Mouse (Mus musculus) lung, postnatal 0 days (tissue): Measurements from ENCODE around the gene Cltrn. TPM values are rescaled to one million over a fixed set of nuclear protein-coding genes. Genes with fewer than 3 reads are reported as not detected.

Experiments used
- ATAC-seq: fragments of 200-750 bp; cut with Nextera tagmentation; 2 replicates; pipeline ENCODE4 v1.8.0; 2017; ENCODE audit warnings: moderate library complexity
- DNase-seq: peaks from one replicate; pipeline ENCODE4 v3.0.0-alpha.2; 2016; ENCODE audit warnings: low spot score
- H3K27ac ChIP-seq: fragments of 300-500 bp; sonication (generic); 2 replicates; pipeline ENCODE4 v1.5.1; 2014; ENCODE audit warnings: antibody characterized with exemption, mild to moderate bottlenecking, low read length, mixed read lengths
- H3K27me3 ChIP-seq: fragments of 300-500 bp; sonication (generic); replicated peaks from 2 replicates; pipeline ENCODE4 v1.6.1; 2014; ENCODE audit warnings: low read length, mixed read lengths; ENCODE audit not compliant: insufficient read depth
- H3K36me3 ChIP-seq: fragments of 300-500 bp; sonication (generic); 2 replicates; pipeline ENCODE4 v1.6.1; 2014; ENCODE audit warnings: low read length, mixed read lengths; ENCODE audit not compliant: insufficient read depth
- H3K4me1 ChIP-seq: fragments of 300-500 bp; sonication (generic); 2 replicates; pipeline ENCODE4 v1.6.1; 2014; ENCODE audit warnings: antibody characterized with exemption, low read depth, low read length, mixed read lengths; ENCODE audit not compliant: insufficient read depth
- H3K4me2 ChIP-seq: fragments of 300-500 bp; sonication (generic); replicated peaks from 2 replicates; pipeline ENCODE4 v1.6.1; 2014; ENCODE audit warnings: low read depth, mild to moderate bottlenecking, low read length, moderate library complexity, mixed read lengths
- H3K4me3 ChIP-seq: fragments of 300-500 bp; sonication (generic); 2 replicates; pipeline ENCODE4 v1.5.1; 2014; ENCODE audit warnings: low read depth, low read length
- H3K9ac ChIP-seq: fragments of 300-500 bp; sonication (generic); replicated peaks from 2 replicates; pipeline ENCODE4 v1.6.1; 2014; ENCODE audit warnings: low read depth, mild to moderate bottlenecking
- H3K9me3 ChIP-seq: fragments of 300-500 bp; sonication (generic); 2 replicates; pipeline ENCODE4 v1.6.1; 2016; ENCODE audit warnings: low read length, mixed read lengths
- CTCF ChIP-seq: IDR thresholded peaks from 2 replicates; pipeline ENCODE4 v1.5.1; 2016; ENCODE audit warnings: antibody characterized with exemption, mild to moderate bottlenecking
- EP300 ChIP-seq: IDR thresholded peaks from 2 replicates; pipeline ENCODE4 v1.6.1; 2016; ENCODE audit warnings: antibody characterized with exemption, mild to moderate bottlenecking, control low read depth
- WGBS: fragments of 180-500 bp; shearing (Covaris S2); extraction: QIAGEN DNeasy Blood & Tissue Kit; methylation state at CpG from one replicate; pipeline ENCODE4 v1.1.7; 2014; 5-methylcytosine and 5-hydroxymethylcytosine counted together
- polyA plus RNA-seq: library from polyadenylated mRNA; unstranded; fragments of >200 nt; fragmentation: Nextera tagmentation; extraction: Ambion mirVana; gene quantifications from 2 replicates; pipeline ENCODE4 v1.2.1, GENCODE M21; 2015

The Cltrn gene
- polyA plus RNA-seq, 1 experiment from 2014 or later, result not detected

- H3K4me2 ChIP-seq, result no peak overlapping the region
- H3K27ac ChIP-seq, result no peak overlapping the region
- 63% methylated on average over 5 of the region's 5 CpGs for WGBS
- DNase-seq (no peak), ATAC-seq (no peak)
- no peaks in the 10 kb centered on the region for H3K4me1 ChIP-seq
- TF ChIP-seq CTCF (no peak), EP300 (no peak)
- H3K4me3 ChIP-seq, result no peak overlapping the region
- H3K9me3 ChIP-seq, result no peaks in the 10 kb centered on the region
- no peak overlapping the region for H3K9ac ChIP-seq
- H3K27me3 ChIP-seq, result no peaks in the 10 kb centered on the region
- H3K36me3 ChIP-seq, result no peaks in the 10 kb centered on the region
These were observed 4.8 kb downstream of the Cltrn start for GRCm38 (mm10) chrX:164093435-164093834.

- TF ChIP-seq EP300, result no peak
- TF ChIP-seq CTCF, result no peak
- Histone ChIP-seq H3K27ac (no peak overlapping the region), H3K9me3 (no peaks in the 10 kb centered on the region), H3K4me3 (no peak overlapping the region), H3K4me1 (no peaks in the 10 kb centered on the region), H3K4me2 (no peak overlapping the region), H3K27me3 (no peaks in the 10 kb centered on the region), H3K9ac (no peak overlapping the region), H3K36me3 (no peaks in the 10 kb centered on the region)
- WGBS, result 68% methylated on average over 2 of the region's 2 CpGs
- DNase-seq (no peak), ATAC-seq (no peak)
These were observed 7.2 kb downstream of the Cltrn start for GRCm38 (mm10) chrX:164095838-164096237.

DNA sequence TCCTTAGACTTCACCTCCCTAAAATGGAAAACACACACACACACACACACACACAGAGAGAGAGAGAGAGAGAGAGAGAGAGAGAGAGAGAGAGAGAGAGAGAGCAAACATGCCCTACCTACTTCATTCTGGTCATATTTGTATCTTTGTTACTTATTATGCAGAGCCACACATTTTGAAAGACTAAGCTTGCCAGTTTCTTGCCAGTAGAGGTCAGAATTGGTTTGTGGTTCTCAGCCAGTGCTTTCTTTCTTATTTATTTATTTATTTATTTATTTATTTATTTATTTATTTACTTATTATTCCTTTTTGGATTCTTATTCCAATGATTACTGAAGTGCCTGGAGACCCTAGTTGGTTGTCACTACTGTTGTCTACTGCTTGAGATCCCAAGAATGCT lies 12.9 kb downstream of the Cltrn start:
- H3K9ac ChIP-seq, result no peak overlapping the region
- H3K4me1 ChIP-seq, result no peaks in the 10 kb centered on the region
- TF ChIP-seq CTCF, result peak; percentile 17; the same call in 1 of the 2 replicates
- no peak for TF ChIP-seq EP300
- DNase-seq, result peak; percentile 35
- H3K4me3 ChIP-seq, result no peak overlapping the region
- no peak overlapping the region for H3K4me2 ChIP-seq
- no peaks in the 10 kb centered on the region for H3K27me3 ChIP-seq
- H3K36me3 ChIP-seq, result no peaks in the 10 kb centered on the region
- ATAC-seq, result no peak
- H3K9me3 ChIP-seq, result no peaks in the 10 kb centered on the region
- no peak overlapping the region for H3K27ac ChIP-seq

DNA sequence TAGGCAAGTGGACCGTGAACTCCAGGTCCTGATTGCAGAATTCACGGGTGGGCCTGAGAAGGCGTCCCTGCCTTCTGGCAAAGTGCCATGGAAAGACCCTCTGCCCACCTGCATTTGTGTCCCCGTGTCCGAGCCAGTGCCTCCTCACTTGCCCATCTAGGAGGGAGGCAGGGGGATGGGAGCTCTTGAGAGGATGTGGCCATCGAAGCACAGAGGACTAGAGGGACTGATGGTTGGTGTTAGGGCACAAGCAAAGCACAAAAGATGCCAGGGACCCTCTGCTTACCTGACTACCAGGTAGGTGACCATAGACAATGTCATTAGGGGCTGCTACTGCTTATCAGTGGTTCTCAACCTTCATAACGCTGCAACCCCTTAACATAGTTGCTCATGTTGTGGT lies 13.6 kb downstream of the Cltrn start:
- Histone ChIP-seq H3K4me1 (no peaks in the 10 kb centered on the region), H3K4me3 (no peak overlapping the region), H3K4me2 (no peak overlapping the region), H3K27me3 (no peaks in the 10 kb centered on the region), H3K9me3 (no peaks in the 10 kb centered on the region), H3K9ac (no peak overlapping the region), H3K27ac (no peak overlapping the region), H3K36me3 (no peaks in the 10 kb centered on the region)
- ATAC-seq (no peak), DNase-seq (no peak)
- TF ChIP-seq EP300 (no peak), CTCF (no peak)
- 76% methylated on average over 7 of the region's 7 CpGs for WGBS

GRCm38 (mm10) chrX:164102656-164103055 lies 14.0 kb downstream of the Cltrn start:
- ATAC-seq (no peak), DNase-seq (no peak)
- TF ChIP-seq EP300 (no peak), CTCF (no peak)
- Histone ChIP-seq H3K4me1 (no peaks in the 10 kb centered on the region), H3K27ac (no peak overlapping the region), H3K4me3 (no peak overlapping the region), H3K9me3 (no peaks in the 10 kb centered on the region), H3K36me3 (no peaks in the 10 kb centered on the region), H3K4me2 (no peak overlapping the region), H3K9ac (no peak overlapping the region), H3K27me3 (no peaks in the 10 kb centered on the region)
- WGBS, result 68% methylated on average over 6 of the region's 6 CpGs

DNA sequence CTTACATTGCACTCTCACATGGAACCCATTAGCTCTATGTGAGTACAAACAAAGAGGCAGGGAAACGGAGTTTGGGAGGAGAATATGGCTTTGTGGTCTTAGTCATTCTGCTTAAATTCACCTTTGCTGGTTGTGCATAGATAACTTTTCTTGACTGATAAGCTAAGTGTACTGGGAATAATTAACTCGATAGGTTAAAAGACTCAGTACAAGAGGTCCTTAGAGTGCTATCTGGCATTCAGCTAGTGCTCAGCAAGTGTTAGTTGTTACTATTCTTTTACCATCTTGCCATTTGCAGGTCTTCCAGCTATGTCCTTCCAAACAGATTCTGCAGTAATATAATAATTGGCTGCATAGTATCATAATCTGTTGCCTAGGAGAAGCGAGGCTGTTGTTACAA lies 22.5 kb downstream of the Cltrn start:
- H3K4me3 ChIP-seq, result no peak overlapping the region
- no peak overlapping the region for H3K4me2 ChIP-seq
- 70% methylated on average over 3 of the region's 3 CpGs for WGBS
- ATAC-seq (no peak), DNase-seq (no peak)
- no peaks in the 10 kb centered on the region for H3K9me3 ChIP-seq
- no peak overlapping the region for H3K27ac ChIP-seq
- TF ChIP-seq CTCF (no peak), EP300 (no peak)
- no peaks in the 10 kb centered on the region for H3K36me3 ChIP-seq
- H3K27me3 ChIP-seq, result no peaks in the 10 kb centered on the region
- no peaks in the 10 kb centered on the region for H3K4me1 ChIP-seq
- H3K9ac ChIP-seq, result no peak overlapping the region

DNA sequence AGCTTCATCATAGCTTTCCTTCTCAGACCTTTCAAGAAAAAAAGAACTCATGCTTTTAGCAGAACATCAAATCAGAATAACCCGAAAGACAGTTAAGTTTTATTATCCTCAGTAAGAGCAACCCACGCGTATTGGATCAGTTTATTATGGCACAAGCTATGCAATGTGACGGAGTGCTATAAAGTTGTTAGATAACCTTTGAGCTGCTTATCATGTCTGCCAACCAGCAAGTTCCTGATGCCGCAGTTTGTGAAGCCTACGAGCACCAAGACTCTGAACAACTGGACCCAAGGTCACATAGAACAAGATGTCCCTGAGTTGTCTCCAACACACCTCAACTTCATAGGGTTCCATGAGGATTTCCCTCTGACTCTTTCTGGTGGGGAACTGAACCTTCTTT lies 25.1 kb downstream of the Cltrn start:
- Histone ChIP-seq H3K27me3 (no peaks in the 10 kb centered on the region), H3K9me3 (no peaks in the 10 kb centered on the region), H3K4me2 (no peak overlapping the region), H3K36me3 (no peaks in the 10 kb centered on the region), H3K9ac (no peak overlapping the region), H3K4me1 (no peaks in the 10 kb centered on the region), H3K27ac (no peak overlapping the region), H3K4me3 (no peak overlapping the region)
- WGBS, result 82% methylated on average over 6 of the region's 6 CpGs
- DNase-seq (no peak), ATAC-seq (no peak)
- TF ChIP-seq CTCF, result no peak
- no peak for TF ChIP-seq EP300
